Mouse (Mus musculus): ENCODE results near the gene Stoml3. TPM values are rescaled to one million over a fixed set of nuclear protein-coding genes. Genes with fewer than 3 reads are reported as not detected.

The Stoml3 gene
- polyA plus RNA-seq, 1 experiment from 2014 or later, result not detected

DNA sequence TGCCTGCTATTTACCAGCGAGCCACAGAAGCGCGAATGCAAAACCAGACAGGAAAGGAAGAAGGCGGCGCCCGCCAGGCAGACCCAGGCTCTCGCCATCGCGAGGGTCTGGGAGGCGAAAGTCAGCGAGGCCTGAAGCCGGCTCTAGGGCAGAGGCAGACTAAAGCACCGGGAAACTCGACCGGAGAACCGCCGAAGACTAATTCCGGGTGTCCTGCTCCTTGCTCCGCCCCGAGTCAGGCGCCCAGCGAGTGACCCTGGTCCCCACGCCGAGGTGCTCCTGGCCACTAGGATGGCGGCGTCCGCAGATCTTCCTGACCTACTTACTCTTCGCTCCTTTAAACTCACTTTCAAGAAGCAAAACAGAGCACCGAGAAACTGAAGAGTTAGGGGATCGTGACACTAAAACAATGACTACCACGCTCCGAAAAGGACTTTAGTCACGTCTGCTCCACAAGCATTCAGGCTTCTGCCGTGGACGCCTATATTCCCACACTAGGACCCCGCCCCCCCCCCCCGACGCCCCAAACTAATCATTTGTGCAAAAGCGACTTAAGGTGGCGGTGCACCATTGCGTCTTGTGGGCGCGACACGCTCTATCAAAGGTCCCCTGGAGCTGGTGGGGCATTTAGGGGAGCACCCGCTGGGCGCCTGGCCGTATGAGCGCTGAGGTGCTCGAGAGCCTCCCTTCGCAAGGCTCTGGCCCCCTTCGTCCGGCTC is 25.2 kb upstream of the Stoml3 start, which contains the start of the genes Nhlrc3 and Proser1:
TSS of gene Nhlrc3 (minus strand) at position 287 of the 719 bp plus-strand sequence.
TSS of gene Proser1 (plus strand) at position 621 of the 719 bp plus-strand sequence.
- DNase-seq, result peak; percentile 94
- H3K4me2 ChIP-seq (ENCODE audit: low read depth, low read length), result peak within 1 kb of the TSS; percentile 85
- peak; percentile 94 for ATAC-seq
- peaks cover 21% of the 10 kb centered on the region for H3K4me1 ChIP-seq (ENCODE audit: insufficient read depth)
- TF ChIP-seq CTCF (IDR thresholded peaks at IDR 0.05; ENCODE audit: low read depth), result no peak
- peak; percentile 69; the same call in 1 of the 2 replicates for TF ChIP-seq EP300 (IDR thresholded peaks at IDR 0.05; ENCODE audit: low read depth)
- H3K27ac ChIP-seq (ENCODE audit: low read depth), result peak within 1 kb of the TSS; percentile 93
- H3K27me3 ChIP-seq (ENCODE audit: insufficient read depth, low read length), result no peaks in the 10 kb centered on the region
- peak within 1 kb of the TSS; percentile 87 for H3K9ac ChIP-seq (replicated peaks)
- no peaks in the 10 kb centered on the region for H3K9me3 ChIP-seq (ENCODE audit: low read length)
- under 1% methylated on average over 52 of the region's 52 CpGs for WGBS (ENCODE audit: insufficient replicate concordance)
- H3K4me3 ChIP-seq (ENCODE audit: low read depth, low read length), result peak within 1 kb of the TSS; percentile 93
- H3K36me3 ChIP-seq (replicated peaks; ENCODE audit: insufficient read depth, low read length), result peaks cover 13% of the 10 kb centered on the region

DNA sequence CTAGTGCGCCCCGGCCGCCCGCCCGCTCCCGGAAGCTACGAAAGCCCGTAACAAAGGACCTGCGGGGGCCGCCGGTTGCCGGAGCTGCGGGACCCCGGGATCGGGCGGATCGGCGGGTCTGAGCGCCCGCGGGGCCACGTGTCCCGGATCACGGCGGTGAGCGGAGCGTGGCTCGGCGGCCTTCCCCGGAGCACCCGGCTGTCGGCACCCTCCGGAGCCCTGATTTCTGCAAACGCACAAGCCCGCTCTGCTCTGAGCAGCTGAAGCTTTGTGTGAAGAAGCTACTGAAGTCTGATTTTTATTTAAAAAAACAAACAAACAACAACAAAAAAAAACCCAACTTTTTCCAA is 24.7 kb upstream of the Stoml3 start:
- 1% methylated on average over 35 of the region's 35 CpGs for WGBS (ENCODE audit: insufficient replicate concordance)
- H3K27ac ChIP-seq (ENCODE audit: low read depth), result peak overlapping the region; percentile 93
- peak overlapping the region; percentile 93 for H3K4me3 ChIP-seq (ENCODE audit: low read depth, low read length)
- peaks cover 10% of the 10 kb centered on the region for H3K36me3 ChIP-seq (replicated peaks; ENCODE audit: insufficient read depth, low read length)
- no peaks in the 10 kb centered on the region for H3K9me3 ChIP-seq (ENCODE audit: low read length)
- peak overlapping the region; percentile 87 for H3K9ac ChIP-seq (replicated peaks)
- H3K27me3 ChIP-seq (ENCODE audit: insufficient read depth, low read length), result no peaks in the 10 kb centered on the region
- ATAC-seq, result peak; percentile 41
- DNase-seq, result no peak
- H3K4me2 ChIP-seq (ENCODE audit: low read depth, low read length), result peak overlapping the region; percentile 85
- TF ChIP-seq CTCF (IDR thresholded peaks at IDR 0.05; ENCODE audit: low read depth) (no peak), EP300 (IDR thresholded peaks at IDR 0.05; ENCODE audit: low read depth) (no peak)
- H3K4me1 ChIP-seq (ENCODE audit: insufficient read depth), result peaks cover 26% of the 10 kb centered on the region

- ATAC-seq, result no peak
- Histone ChIP-seq H3K9ac (replicated peaks) (peak overlapping the region; percentile 87), H3K4me3 (ENCODE audit: low read depth, low read length) (peak overlapping the region; percentile 93), H3K4me2 (ENCODE audit: low read depth, low read length) (peak overlapping the region; percentile 85), H3K27ac (ENCODE audit: low read depth) (peak overlapping the region; percentile 93), H3K27me3 (ENCODE audit: insufficient read depth, low read length) (no peaks in the 10 kb centered on the region), H3K4me1 (ENCODE audit: insufficient read depth) (peaks cover 31% of the 10 kb centered on the region), H3K9me3 (ENCODE audit: low read length) (no peaks in the 10 kb centered on the region), H3K36me3 (replicated peaks; ENCODE audit: insufficient read depth, low read length) (peaks cover 10% of the 10 kb centered on the region; the same call in 1 of the 2 replicates)
- TF ChIP-seq CTCF (IDR thresholded peaks at IDR 0.05; ENCODE audit: low read depth) (no peak), EP300 (IDR thresholded peaks at IDR 0.05; ENCODE audit: low read depth) (no peak)
- DNase-seq, result no peak
- WGBS (ENCODE audit: insufficient replicate concordance), result under 1% methylated on average over 20 of the region's 20 CpGs
These were observed 24.2 kb upstream of the Stoml3 start for GRCm38 (mm10) chr3:53464146-53464698.

DNA sequence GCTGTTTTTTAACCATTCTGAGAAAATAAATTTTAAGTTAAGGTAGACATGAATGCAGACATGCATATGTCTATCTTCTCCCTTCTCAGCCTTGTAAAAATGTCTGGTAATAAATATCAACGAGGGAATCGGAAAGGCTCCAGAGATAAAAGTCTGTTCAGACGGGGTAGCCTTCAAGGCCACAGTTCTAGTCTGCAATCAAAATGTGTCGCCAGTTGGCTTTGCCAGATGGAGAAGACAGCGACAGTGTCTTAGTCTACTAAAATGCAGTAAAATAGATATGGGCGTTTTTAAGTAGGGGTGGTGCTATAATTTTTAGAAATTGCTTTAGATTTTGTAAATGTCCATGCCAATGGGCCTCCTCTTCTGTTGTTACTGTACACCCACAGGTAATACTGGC is 23.1 kb upstream of the Stoml3 start:
- H3K4me2 ChIP-seq (ENCODE audit: low read depth, low read length), result peak overlapping the region; percentile 85
- H3K4me3 ChIP-seq (ENCODE audit: low read depth, low read length), result peak overlapping the region; percentile 93
- no peaks in the 10 kb centered on the region for H3K27me3 ChIP-seq (ENCODE audit: insufficient read depth, low read length)
- no peak for DNase-seq
- peak overlapping the region; percentile 45 for H3K9ac ChIP-seq (replicated peaks)
- H3K27ac ChIP-seq (ENCODE audit: low read depth), result no peak overlapping the region
- 24% methylated on average over 6 of the region's 6 CpGs for WGBS (ENCODE audit: insufficient replicate concordance)
- TF ChIP-seq EP300 (IDR thresholded peaks at IDR 0.05; ENCODE audit: low read depth), result no peak
- TF ChIP-seq CTCF (IDR thresholded peaks at IDR 0.05; ENCODE audit: low read depth), result no peak
- H3K9me3 ChIP-seq (ENCODE audit: low read length), result no peaks in the 10 kb centered on the region
- no peak for ATAC-seq
- peaks cover 3% of the 10 kb centered on the region; the same call in 1 of the 2 replicates for H3K36me3 ChIP-seq (replicated peaks; ENCODE audit: insufficient read depth, low read length)
- peaks cover 38% of the 10 kb centered on the region for H3K4me1 ChIP-seq (ENCODE audit: insufficient read depth)

GRCm38 (mm10) chr3:53466481-53466880 is 22.0 kb upstream of the Stoml3 start:
- DNase-seq (no peak), ATAC-seq (no peak)
- peaks cover 11% of the 10 kb centered on the region for H3K36me3 ChIP-seq (replicated peaks; ENCODE audit: insufficient read depth, low read length)
- TF ChIP-seq CTCF (IDR thresholded peaks at IDR 0.05; ENCODE audit: low read depth) (no peak), EP300 (IDR thresholded peaks at IDR 0.05; ENCODE audit: low read depth) (no peak)
- 68% methylated on average over 9 of the region's 9 CpGs for WGBS (ENCODE audit: insufficient replicate concordance)
- peaks cover 38% of the 10 kb centered on the region for H3K4me1 ChIP-seq (ENCODE audit: insufficient read depth)
- H3K4me2 ChIP-seq (ENCODE audit: low read depth, low read length), result peak overlapping the region; percentile 27; the same call in 1 of the 2 replicates
- no peak overlapping the region for H3K27ac ChIP-seq (ENCODE audit: low read depth)
- H3K27me3 ChIP-seq (ENCODE audit: insufficient read depth, low read length), result no peaks in the 10 kb centered on the region
- H3K9me3 ChIP-seq (ENCODE audit: low read length), result no peaks in the 10 kb centered on the region
- no peak overlapping the region for H3K4me3 ChIP-seq (ENCODE audit: low read depth, low read length)
- H3K9ac ChIP-seq (replicated peaks), result no peak overlapping the region

DNA sequence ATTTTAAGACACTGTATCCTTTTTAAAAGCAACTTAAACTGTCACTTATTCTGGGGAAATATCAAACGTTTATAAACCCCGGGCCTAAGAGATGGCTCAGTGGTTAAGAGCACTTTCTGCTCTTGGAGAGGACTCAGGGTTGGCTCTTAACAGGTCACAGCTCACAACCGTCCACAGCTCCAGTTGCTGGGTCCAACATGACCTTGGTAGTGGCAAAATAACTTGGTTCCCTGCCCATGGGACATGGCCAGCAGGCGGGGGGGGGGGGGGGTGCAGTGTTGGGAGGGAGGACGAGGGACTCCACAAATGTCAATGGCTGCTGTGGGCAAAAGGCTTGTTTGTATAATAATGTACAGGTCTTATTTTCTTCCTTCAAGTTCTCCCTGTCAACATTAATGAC is 21.1 kb upstream of the Stoml3 start:
- no peak overlapping the region for H3K4me2 ChIP-seq (ENCODE audit: low read depth, low read length)
- TF ChIP-seq EP300 (IDR thresholded peaks at IDR 0.05; ENCODE audit: low read depth), result no peak
- no peak for TF ChIP-seq CTCF (IDR thresholded peaks at IDR 0.05; ENCODE audit: low read depth)
- ATAC-seq, result no peak
- H3K9me3 ChIP-seq (ENCODE audit: low read length), result no peaks in the 10 kb centered on the region
- H3K9ac ChIP-seq (replicated peaks), result no peak overlapping the region
- H3K4me3 ChIP-seq (ENCODE audit: low read depth, low read length), result no peak overlapping the region
- whole genome bisulfite sequencing (ENCODE audit: insufficient replicate concordance), result 72% methylated on average over 5 of the region's 5 CpGs
- H3K27ac ChIP-seq (ENCODE audit: low read depth), result no peak overlapping the region
- H3K4me1 ChIP-seq (ENCODE audit: insufficient read depth), result peaks cover 36% of the 10 kb centered on the region
- no peaks in the 10 kb centered on the region for H3K27me3 ChIP-seq (ENCODE audit: insufficient read depth, low read length)
- peak; percentile 41 for DNase-seq
- peaks cover 15% of the 10 kb centered on the region for H3K36me3 ChIP-seq (replicated peaks; ENCODE audit: insufficient read depth, low read length)
